Mouse (Mus musculus): ENCODE measurements around the gene Fchsd2. TPM values are rescaled to one million over a fixed set of nuclear protein-coding genes. Genes with fewer than 3 reads are reported as not detected.
"Not testable (repeated sequence)": the region's sequence is repeated elsewhere in the genome, so short reads cannot be mapped to it uniquely, and the experiment has no call there.

Fchsd2 gene
- polyA plus RNA-seq, 2 experiments from 2014 or later: 31.3 to 40.6 TPM

GRCm38 (mm10) chr7:101114328-101114727 is 21.7 kb downstream of the Fchsd2 start:
- no peak for ATAC-seq

DNA sequence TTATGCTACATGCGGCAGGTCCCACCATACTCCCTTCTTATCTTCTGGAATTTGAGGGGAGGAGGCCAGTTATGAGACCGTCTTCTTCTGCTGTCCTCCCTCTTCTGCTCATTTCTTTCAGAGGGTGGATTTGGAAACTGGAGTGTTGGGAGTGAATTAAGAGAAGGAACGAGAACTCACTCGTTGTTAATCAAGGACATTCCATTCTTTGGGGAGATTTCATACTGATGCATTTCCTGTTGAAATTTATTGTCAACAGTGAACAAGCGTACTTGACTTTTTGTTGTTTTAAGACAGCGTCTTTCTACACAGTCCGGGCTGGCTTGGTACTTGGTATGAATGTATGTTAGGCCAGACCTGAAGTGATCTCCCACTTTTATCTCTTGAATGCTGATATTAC is 26.7 kb downstream of the Fchsd2 start:
- no peak for ATAC-seq

- ATAC-seq: no peak
Observed at GRCm38 (mm10) chr7:101123579-101124347, 31.1 kb downstream of the Fchsd2 start.

- ATAC-seq: no peak
Observed at GRCm38 (mm10) chr7:101127737-101128136, 35.1 kb downstream of the Fchsd2 start.

DNA sequence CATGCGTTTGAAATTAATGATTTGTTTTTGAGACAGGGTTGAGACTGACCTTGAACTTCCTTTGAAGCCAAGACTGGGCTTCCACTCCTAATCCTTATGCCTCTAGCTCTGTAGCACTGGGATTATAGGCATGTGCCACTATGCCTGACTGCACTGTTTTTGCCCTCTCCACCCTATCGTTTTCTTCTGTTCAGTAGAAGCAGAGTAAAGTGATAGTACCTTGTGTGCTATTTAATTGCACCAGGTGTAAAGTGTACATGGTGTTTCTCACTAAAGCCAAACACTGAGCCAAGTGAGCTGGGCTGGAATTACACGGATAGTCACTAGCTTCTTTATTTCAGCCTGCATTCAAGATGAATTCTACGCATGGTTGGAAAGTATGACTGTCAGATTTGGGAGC is 35.9 kb downstream of the Fchsd2 start:
- no peak for ATAC-seq

DNA sequence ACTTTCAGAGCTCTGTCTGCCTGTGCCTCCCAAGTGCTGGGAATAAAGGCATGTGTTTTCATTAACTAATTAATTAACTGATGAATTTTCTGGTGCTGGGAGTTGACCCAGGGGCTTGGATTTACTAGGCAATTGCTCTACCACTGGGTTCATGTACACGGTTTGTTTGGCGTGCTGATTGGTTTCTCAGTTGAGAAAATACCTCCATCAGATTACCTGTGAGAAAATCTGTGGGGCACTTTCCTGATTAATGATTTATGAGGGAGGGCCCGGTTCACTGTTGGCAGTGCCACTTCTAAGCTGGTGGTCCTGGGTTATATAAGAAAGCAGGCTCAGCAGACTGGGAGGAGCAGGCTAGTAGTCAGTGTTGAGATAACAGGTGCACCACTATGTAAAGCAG is 38.0 kb downstream of the Fchsd2 start:
- no peak for ATAC-seq

- no peak for ATAC-seq
Observed at GRCm38 (mm10) chr7:101131281-101131680, 38.6 kb downstream of the Fchsd2 start.

- ATAC-seq: no peak
Observed at GRCm38 (mm10) chr7:101133591-101133990, 40.9 kb downstream of the Fchsd2 start.

- ATAC-seq: no peak
Observed at GRCm38 (mm10) chr7:101134117-101134516, 41.5 kb downstream of the Fchsd2 start.

DNA sequence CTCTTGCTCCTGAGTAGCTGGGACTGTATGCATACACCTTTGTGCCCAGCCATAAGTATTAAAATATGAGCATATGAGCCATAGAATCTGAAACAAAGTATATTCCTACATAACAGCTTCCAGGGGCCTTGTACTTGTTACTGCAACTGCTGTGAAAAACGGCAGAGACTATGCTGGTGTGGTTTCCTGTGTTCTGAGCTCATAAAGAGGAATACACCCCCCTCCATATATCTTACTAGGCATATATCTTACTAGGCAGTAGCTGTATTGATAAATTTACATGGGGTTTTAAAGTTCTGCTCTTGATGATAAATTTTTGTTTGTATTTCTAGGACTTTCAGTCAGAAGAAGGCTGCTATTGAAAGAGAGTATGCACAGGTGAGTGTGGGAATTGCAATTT is 46.2 kb downstream of the Fchsd2 start:
- no peak for ATAC-seq

- ATAC-seq: no peak
Observed at GRCm38 (mm10) chr7:101142907-101143306, 50.2 kb downstream of the Fchsd2 start.

- no peak for ATAC-seq
Observed at GRCm38 (mm10) chr7:101144222-101144621, 51.6 kb downstream of the Fchsd2 start.

DNA sequence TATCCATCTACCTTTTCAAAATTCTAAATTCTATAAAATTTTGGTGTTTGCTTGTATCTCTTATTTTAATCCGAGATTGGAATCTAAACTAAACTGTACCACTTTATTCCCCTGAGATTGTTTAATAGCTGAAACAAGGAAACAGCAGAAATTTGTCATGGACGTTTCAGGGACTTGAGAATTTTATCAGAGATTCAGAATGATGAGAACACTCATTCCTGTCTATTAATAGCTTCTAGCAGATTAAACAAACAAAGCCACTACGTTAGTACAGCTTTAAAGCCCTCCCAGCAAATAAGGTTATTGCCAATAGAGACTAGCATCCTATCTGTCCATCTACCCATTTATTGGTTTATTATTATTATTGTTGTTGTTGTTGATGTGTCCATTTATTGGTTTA is 56.4 kb downstream of the Fchsd2 start:
- no peak for ATAC-seq

GRCm38 (mm10) chr7:101154883-101155282 is 62.2 kb downstream of the Fchsd2 start:
- not testable (repeated sequence) for ATAC-seq

DNA sequence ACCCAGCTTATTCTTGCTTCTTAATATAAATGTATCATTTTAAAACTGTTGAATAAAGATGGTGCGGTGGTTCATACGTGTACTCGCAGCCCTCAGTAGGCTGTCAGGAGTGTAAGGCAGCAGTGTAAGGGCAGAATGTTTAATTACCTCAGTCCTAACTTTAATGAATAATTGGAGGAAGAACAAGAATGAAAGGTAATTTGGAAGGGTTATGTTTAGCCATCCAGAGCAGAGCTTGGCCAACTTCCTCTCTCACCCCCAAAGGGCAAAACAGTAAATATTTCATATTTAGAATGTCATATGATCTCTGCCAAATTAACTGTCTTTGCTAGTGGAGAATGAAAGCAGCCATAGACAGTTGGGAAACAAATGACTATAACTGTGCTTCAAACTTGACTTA is 62.6 kb downstream of the Fchsd2 start:
- ATAC-seq: no peak

DNA sequence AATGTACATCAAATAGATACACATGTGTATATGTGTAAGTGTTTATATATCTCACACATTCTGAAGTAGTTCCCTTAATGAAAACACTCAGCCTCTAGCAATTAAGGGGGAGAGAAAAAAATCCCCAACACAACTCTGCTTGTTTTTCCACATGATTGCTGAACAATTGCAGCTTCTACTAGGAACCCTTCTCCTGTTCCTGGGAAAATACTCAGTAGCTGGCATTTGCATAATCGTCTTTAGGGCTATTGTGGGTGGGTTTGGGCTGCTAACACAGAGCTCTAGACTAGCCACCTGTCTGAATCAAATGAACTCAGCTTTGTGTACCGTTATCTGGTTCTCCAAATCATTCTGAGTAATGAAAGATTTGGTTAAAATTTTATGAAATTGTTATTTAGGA is 67.6 kb downstream of the Fchsd2 start:
- ATAC-seq: no peak

DNA sequence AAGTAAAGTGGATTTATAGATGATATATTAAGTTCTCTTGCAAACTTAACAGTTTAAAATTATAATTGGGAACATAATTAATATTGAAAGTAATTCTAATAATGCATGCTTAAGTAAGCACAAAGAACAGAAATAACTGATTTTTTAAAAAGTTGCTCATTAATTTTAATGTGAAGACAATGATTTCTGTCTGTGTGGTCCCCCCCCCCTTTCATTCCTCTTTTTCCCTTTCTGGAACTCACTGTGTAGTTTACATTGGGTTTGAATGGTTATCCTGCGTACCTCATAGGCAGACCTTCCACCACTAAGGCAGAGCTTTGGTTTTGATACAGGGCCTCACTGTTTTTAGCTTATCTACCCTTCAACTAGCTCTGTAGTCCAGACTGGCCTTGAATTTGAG is 70.1 kb downstream of the Fchsd2 start:
- ATAC-seq: no peak

DNA sequence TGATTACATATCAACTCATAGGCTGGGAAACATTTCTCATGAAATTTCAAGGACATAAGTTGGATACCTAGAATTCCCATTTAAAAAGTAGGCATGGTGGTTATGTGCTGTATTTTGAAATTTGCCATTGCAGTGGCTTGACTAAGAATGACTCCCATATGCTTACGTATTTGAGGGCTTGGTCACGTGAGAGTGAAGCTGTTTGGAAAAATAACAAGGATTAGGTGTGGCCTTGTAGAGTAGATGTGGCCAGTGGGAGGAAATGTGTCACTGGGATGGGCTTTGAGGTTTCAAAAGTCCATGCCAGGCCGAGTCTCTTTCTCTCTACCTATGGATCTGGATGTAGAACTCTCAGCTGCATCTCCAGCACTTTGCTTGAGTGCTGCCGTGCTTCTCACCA is 71.2 kb downstream of the Fchsd2 start:
- no peak for ATAC-seq

DNA sequence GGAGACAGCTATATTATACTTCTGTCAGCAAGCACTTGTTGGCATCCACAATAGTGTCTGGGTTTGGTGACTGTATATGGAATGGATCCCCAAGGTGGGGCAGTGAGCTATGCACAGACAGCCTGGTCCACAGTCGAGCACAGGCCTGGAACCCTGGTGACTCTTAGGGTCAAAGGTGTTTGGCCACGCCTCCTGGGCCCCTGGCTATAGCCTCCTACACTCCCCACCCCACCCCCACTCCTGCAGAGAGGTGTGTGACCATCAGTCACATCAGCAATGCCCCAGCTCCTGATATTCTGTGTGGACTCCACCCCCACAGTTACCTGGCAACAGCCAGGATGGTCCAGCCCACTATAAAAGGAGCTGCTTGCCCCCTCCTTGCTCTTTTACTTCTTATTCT is 73.9 kb downstream of the Fchsd2 start:
- no peak for ATAC-seq

GRCm38 (mm10) chr7:101170482-101170881 is 77.8 kb downstream of the Fchsd2 start:
- ATAC-seq: no peak

- no peak for ATAC-seq
Observed at GRCm38 (mm10) chr7:101171002-101171401, 78.3 kb downstream of the Fchsd2 start.

DNA sequence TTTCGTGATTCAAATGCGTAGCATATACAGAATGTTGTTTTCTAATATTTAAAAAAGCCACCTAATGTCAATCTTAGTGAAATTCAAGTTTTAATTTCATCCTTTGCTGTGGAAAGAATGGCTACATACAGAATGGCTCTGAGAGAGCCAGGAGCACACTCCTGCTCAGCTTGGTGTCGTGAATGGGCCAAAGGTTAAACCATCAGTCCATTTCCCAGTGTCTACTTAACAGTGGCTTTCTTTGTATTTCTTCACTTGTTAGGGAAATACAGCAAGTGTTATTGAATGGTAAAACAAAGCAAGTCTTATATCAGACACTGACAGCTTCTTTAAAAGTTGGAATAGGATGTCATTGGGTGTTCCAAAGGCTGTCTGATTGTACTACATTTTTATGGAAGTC is 80.7 kb downstream of the Fchsd2 start:
- ATAC-seq: no peak

- ATAC-seq: no peak
Observed at GRCm38 (mm10) chr7:101178751-101179150, 86.1 kb downstream of the Fchsd2 start.

DNA sequence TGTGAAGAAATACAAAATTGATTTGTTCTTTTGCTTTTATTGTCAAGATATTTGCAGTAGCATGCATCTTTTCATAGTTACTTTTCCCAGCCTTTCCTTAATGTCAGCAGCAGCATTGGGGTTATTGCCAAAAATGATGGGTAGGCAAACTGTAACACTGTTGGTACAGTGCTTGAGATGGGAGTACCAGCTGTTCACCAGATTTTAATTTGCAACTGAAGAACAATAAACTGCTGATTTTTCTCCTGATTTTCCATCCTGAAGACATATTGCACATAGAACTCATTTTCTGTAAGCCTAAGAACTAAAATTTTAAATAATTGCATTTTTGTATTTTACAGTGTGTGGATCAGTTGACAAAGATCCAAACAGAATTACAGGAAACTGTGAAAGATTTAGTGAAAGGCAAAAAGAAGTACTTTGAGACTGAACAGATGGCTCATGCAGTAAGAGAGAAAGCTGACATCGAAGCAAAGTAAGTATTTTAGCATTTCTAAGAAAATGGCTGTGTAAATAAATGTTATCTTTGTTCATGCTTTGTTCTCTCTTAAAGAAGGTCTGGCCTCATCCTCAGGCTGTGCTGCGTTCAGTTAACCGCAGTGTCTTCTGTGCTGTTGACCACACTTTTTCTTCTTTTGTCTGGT is 98.8 kb downstream of the Fchsd2 start:
- ATAC-seq: no peak

DNA sequence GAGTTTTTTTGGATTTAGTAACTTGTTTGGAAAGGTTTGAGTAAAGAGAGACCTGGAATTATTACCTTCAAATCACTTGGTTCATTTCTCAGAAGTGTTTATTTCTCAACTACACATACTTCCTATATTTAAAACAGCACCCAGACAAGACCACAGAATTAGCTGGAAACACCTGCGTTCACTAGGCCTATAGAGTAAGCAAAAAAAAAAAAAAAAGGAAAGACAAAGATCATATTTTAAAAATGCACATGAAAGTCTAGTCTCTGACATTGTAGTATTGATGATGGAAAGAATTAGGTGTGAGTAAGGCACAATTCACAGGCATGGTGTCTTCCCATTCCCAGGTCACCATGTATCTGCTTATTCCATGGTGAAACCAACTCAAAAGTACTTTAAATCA is 118.2 kb downstream of the Fchsd2 start:
- no peak for ATAC-seq

Data from activated CD4-positive, CD25-positive, alpha-beta regulatory T cell, adult 4 months (primary cell).